Mouse (Mus musculus): ENCODE data around the gene Calr.
A peak's percentile ranks its signal among the peaks of the same experiment; 100 is the strongest.
"Not testable (repeated sequence)": the region's sequence is repeated elsewhere in the genome, so short reads cannot be mapped to it uniquely, and the experiment has no call there.

Calr gene

DNA sequence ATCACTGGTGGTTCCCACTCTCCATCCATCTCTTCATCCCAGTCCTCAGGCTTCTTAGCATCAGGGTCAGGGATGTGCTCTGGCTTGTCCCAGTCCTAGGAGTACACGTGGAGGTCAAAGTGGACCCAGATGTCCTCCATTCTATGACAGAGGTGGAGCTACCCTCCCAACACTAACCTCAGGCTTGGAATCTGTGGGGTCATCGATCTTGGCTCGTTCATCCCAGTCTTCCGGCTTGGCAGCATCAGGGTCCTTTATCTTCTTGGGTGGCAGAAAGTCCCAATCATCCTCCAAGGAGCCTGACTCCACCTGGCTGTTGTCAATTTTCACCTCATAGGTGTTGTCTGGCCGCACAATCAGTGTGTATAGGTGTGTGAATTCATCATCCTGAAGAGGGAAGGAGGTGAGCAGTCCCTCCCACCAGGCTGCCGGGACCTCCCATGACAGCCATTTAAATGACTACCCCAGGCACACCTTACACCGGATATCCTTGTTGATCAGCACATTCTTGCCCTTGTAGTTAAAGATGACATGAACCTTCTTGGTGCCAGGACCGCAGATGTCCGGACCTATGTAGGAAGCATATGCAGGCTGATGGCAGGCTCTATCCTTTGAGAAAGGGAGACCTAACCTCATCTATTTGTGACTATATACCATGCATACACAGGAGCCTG, 2.2 kb downstream of the Calr start:
- no peak for DNase-seq (ENCODE audit: low read depth, low spot score)

DNA sequence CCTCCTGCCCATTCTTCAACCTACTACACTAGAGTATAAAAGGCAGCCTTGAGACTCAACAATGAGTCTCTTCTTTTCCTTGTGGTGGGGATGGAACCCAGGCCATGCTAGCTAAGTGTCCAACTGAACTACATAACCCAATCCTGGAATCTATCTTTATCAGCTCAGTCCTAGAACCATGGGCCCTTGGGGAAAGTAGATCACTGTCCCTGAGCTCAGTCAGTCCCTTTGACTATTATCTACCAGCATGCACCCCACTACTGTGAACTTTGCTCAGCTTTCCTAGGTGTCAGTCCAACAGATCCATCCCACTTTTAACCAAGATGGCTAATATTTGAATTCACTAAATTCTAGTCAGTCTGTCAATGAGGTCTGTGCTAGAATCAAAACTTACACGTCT, 5.2 kb downstream of the Calr start:
- DNase-seq (ENCODE audit: low read depth, low spot score) = no peak

DNA sequence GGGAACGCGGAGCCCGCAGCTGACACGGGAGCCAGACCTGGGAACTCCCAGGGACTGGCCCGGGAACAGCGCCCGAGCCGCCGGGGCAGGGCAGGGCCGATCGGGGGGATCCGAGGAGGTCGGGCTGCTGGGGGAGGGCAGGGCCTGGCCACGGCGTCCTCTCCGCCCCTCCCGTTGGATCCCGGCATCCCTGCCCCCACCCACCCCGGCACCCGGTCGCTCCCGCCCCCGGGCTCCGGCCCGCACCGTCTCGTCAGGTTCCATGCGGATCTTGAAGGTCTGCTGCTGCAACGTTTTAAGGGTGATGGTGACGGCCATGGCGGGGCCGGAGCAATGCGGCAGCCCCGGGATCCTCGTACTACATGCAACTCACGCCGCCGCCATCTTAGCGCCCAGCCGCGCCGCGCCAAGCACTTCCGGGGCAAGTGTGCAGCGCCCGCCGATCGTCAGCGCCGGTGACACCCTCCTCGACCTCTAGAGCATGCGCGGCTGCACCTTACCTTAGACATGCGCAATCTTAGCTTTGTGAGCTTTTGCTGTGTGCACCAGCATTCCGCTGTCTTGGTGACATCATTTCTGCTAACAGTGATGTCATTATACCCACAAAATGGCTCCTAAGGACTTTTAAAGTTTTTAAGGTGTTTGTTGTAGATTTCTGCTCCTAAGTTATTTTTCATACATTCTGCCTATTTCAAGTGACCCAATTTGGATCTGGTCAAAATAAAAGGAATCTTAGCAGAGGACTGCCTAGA, 6.3 kb downstream of the Calr start, which contains the start of gene Rad23a:
Gene Rad23a, minus strand, starts transcription at position 418 of the 752 bp plus-strand sequence.
- peak; percentile 89 for DNase-seq (ENCODE audit: low read depth, low spot score)

DNA sequence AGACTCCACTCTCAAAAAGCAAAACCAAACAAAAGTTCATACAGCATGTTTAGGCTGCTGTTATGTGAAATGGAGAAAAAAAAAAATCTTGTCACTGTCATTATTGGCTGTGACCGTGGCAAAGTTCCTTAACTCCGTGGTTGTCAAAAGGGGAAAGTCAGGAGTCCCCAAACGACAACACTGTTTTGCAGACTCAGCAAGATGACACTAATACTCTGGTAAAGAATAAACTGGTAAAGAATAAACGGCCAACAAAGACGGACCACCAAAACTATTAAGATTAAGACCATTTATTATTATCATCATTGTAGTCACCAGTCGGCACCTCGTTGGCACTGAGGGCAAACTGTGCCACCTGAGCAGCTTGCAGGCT, 6.9 kb downstream of the Calr start:
- DNase-seq (ENCODE audit: low read depth, low spot score) = no peak

DNA sequence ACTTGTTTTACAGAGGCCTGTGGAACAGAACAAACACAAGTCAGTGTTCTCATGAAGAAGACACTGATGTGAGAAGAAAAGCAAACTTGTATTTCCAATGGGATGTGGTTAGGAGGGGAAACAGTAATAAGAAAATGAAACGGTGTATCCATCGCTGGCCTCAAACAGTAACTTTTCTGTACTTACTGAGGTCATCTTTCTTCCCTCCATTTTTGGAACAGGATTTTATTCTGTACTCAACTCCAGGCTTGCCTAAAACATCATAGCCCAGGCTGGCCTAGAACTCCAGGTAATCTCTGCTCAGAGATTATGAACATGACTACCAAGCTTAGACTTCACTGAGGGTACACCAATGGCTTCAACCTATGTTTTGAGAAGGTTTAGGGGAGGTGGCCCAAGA, 7.3 kb downstream of the Calr start:
- DNase-seq (ENCODE audit: low read depth, low spot score) = no peak

DNA sequence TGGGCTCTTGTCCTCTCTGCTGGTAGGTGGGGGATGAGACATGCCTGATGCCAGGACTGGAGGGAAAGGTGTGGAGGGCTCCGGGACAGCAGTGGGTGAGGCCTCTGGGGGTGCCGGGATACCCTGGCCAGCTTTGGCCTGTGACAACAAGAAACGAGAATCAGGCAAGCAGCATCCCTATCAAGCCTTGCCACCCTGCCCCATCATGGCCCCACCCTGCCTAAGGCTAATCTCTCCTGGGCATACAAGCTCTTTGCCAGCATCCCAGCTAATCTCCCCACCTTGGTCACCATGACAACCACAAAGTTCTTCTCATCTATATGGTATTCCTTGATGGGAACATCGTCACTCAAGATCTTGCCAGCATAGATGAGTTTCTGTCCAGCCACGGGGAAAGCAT, 8.2 kb downstream of the Calr start:
- DNase-seq (ENCODE audit: low read depth, low spot score) = no peak

DNA sequence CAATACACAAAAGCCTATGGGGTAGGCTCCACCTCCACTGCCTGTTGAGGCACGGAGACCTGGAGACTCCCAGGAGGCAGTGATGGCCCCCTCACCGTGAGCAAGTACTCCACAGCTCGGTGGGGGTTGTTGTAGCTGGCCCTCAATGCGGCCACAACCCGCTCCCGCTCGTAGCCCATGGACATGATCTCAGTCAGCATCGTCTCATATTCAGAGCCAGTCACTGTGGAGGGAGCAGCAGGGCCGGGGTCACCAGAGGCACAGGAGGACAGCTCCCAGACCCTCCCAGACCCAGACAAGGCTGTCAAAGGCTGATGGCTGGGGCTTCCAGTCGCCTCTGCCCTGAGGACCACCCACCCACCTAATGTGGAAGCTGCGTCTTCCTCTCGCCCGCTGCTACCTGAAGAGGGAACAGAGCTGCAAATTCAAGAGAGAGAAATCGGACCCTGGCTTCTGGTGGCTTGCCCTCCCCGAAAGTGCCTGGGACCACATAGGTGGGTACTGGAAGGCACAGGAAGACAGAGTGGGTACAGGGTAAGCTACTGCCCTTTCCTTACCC, 8.7 kb downstream of the Calr start:
- no peak for DNase-seq (ENCODE audit: low read depth, low spot score)

DNA sequence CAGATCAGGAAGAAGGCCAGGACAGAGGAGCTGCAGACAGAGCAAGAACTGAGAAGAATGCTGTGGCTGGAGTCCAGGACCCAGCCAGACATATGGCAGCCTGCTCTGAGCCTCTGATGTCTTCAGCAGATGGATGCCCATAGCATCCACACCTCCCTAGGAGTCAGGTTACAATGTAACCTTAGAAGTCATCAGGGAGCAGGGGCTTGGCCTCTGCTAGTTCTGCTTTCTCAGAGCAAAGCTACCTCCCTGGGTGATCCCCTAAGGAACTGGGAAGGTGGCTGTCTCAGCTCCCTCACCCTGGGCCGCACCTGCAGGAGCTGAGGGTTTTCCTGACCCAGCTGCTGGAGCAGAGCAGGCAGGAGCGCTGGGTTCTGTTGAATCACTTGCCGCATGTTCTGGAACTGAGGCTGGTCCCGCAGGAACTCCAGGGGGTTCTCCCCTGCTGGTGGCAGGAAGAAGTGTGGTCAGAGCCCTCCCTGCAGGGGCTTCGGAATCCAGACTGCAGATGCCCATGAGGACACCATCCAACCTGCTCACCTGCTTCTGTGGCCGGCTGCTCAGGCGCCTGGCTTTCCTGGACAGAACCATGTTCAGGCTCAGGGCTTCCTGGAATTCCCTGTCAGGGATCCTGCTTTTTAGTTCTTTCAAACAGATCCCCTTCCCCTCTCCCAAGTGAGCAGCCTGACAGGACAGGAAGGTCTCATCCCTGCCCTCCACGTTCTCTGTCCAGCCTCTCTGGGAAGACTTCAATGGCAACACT, 9.4 kb downstream of the Calr start:
- no peak for DNase-seq (ENCODE audit: low read depth, low spot score)

DNA sequence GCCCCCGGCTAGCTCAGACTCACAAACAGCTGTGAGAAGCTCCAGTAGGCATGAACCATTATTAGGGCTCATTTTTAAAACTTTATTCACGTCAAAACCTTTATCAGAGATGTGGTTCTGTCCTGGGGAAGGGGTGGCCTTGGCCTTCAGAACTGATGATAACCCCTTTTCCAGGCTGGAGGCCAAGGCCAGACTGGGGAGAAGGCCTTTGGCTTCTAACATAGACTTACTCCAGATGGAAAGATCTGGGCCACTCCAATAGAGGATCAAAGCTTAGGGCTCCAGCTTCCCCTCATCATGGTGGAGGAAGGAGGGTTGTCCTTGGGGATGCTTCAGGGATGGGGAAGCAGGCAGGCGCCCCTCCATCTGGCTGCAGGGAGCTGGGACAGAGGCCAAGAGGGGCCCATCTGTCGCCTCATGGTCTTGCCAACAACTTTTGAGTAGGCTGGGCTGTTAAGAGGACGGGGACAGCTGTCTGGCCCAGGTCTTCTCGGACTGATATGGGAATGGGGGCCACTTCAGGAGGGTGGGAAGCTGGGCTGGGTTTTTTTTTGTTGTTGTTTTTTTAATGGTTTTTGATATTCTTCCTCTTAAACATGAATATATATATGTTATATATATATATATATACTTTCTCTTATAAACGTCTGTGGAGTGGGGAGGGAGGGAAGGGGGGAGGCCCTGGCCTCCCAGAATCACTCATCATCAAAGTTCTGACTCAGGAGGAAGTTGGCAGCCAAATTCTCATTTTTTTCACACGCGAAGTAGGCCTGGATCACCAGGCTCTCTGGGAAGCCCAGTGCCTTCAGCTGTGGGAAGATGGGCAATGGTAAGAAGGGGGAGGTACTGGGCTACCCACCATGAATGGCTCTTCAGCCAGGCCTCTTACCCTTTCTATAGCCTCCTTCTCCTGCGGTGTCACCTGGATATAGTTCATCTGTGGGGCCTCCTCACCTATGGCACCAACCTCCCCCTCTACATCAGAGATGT, 11.6 kb downstream of the Calr start:
- DNase-seq (ENCODE audit: low read depth, low spot score) = no peak

DNA sequence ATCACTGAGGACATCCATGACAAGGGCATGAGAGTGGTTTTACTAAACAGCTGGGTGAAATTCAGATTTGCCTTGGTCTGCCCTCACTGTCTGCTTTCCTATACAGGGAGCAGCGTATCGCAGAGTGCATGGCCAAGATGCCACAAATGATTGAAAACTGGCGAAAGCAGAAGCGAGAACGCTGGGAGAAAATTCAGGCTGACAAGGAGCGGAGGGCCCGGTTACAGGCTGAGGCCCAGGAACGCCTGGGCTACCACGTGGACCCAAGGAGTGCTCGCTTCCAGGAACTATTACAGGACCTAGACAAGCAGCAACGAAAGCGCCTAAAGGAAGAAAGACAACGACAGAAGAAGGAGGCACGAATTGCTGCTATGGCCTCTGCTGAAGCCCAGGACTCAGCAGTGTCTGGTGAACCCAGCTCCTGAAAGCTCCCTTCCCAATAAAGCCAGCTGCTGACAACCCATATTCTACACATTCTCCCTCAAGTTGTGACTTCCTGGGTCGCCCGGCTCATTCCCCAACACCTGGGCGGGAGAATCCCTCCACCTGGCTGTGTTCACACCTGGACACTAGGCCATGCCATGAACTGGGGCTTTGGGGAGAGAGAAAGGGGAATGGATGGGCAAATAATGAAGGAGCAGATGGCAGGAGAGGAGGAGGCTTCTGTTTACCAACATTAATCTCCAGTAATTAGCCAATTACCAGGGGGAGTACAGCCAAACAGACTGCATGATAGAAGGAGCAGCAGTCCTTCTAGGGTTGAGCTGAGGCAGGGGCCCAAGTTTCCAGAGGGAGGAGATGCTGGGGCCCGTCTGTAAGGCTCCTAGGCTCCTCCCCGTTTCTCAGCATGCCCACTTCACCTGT, 12.5 kb downstream of the Calr start:
- DNase-seq (ENCODE audit: low read depth, low spot score) = no peak

DNA sequence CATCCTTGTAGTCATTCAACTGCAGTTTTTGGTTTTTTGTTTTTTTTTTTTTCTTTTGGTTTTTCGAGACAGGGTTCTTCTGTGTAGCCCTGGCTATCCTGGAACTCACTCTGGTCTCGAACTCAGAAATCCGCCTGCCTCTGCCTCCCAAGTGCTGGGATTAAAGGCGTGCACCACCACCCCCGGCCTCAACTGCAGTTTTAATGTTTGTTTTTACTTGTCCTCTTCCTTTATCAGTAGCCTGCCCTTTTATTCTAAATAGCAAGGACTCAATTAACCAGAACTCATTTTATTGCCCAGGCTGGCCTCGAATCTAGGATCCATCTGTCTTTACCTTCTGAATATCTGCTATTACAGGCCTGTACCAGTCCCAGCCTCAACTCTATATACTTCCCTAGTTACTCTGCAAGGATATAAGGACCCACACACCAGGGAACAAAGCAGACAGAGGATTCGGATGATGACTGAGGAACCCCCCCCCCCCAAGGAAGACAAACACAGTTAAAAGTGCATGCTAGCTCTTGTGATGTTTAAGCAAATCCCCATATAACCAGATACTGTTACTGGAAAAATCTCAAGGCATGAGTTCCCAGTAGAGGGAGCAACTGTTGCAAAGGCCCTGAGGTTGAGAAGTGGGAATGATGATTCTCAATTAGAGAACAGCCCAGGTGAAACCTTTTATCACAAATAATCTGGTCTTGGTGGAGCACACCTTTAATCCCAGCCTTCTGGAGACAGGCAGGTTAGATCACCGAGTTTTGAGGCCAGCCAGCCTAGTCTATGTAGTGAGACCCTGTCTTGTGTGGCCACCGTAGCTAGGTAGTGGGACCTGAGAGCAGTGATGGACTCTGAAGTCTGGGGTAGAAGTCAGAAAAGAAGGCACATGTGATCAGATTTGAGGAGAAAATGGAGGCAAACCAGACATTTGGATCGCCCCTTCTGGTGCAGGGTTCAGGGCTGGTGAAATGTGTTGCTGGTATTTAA, 13.7 kb downstream of the Calr start:
- DNase-seq (ENCODE audit: low read depth, low spot score) = no peak

DNA sequence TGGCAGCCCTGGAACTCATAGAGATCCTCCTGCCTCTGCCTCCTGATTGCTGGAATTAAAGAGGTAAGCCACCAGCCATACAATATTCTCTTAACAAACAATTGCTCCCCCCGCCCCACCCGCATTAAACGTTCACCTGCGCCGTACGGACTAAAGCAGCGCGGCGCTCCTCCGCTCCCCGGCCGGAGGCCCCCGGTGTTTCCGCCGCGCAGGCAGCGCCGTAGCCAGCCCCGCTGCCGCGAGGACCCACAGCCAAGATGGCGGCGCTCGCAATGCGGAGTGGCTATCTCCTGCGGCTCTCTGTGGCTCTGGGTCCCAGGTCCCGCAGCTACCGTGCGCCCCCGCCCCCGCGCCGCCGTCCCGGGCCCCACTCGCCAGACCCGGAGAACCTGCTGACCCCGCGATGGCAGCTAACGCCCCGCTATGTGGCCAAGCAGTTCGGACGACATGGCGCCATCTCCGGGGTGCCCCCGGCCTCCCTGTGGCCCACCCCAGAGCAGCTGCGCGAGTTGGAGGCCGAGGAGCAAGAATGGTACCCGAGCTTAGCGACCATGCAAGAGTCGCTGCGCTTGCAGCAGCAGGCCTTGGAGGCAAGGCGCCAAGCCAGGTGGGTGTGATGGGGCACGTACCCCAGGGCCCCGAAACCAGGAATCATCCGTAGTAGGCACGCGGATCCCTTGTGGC, 14.6 kb downstream of the Calr start:
- peak; percentile 62 for DNase-seq (ENCODE audit: low read depth, low spot score)

DNA sequence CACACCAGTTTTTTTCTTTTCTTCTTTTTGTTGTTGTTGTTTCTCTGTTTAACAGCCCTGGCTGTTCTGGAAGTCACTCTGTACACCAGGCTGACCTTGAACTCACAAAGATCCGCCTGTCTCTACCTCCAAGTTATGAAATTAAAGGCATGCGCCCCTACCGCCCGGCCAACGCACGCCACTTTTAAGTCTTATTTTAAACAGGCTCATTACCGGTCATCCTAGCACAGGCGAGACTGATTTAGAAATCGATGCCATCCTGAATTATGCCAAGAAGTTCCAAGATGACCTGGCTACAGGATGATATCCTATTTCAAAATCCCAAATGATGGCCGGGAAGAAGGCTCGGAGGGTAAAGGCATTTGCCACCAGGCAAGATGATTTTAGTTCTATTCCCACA, 15.2 kb downstream of the Calr start, which contains the start of gene Gadd45gip1:
Gene Gadd45gip1, plus strand, starts transcription at position 33 of the 400 bp plus-strand sequence.
- DNase-seq (ENCODE audit: low read depth, low spot score) = peak; percentile 77

DNA sequence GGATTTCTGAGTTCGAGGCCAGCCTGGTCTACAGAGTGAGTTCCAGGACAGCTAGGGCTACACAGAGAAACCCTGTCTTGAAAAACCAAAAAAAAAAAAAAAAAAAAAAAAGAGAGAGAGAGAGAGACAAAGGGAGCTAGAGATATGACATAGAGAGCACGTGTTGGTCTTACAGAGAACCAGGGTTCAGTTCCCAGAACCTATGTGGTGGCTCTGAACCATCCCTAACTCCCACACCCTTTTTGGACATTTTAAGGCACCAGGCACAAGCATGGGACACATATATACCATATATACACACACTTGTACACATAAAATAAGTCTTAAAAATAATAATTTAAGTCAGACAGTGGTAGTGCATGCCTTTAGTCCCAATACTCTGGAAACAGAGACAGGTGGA, 20.2 kb downstream of the Calr start:
- not testable (repeated sequence) for DNase-seq (ENCODE audit: low read depth, low spot score)

DNA sequence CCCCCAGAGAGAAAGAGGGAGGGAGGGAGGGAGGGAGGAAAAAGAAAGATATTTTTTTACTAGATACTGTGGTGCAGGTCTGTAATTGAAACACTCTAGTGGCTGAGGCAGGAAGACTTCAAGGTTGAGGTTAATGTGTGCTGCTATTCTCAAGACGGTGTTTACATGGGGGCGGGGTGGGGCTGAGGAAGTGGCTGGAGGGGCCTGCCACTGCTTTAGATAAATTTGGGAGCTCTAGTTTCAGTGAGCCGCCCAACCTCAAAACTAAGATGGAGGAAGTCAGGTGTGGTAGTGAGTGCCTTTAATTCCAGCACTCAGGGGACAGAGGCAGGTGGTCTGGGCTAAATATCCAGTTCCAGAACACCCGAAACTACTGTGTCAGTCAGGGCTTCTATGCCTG, 21.1 kb downstream of the Calr start:
- no peak for DNase-seq (ENCODE audit: low read depth, low spot score)

DNA sequence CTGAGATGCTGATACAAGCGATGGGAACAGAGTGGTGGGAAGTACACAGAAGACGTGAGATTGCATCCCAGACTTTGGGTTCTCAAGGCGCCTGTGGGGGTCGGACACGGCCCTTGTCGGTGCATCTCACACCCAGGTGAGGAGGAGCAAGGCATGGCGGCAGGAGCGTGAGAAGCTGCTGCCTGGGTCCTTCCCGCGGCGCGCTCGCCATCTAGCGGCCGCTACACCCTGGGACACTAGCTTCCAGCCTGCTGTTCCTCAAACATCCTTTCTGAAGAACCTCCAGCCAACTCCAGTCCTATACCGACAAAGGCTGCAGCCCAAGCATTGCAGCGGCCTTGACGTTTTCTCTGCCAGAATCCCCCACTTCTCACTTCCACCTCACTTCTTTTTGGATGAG, 23.1 kb downstream of the Calr start:
- DNase-seq (ENCODE audit: low read depth, low spot score) = no peak

DNA sequence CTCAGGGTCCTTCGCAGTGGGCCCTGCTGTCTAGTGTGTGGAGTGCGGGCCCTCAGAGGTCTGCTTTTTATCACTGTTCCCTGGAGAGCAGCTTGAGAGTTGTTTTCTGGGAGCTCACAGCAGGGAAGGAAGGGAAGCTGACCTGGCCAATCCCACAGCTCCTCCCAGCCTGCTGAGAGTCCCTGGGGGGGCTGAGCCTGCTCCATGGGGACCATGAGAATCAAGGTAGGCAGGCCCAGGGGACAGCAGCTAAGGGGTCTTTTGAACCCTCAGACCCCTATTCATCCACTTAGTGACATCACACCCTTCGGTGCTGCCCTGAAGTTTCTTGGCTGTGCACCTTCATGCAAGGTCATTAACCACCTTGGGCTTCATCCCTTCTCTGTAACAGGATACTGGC, 24.0 kb downstream of the Calr start, which contains the start of gene Dand5:
Gene Dand5, minus strand, starts transcription at position 101 of the 400 bp plus-strand sequence.
- DNase-seq (ENCODE audit: low read depth, low spot score) = no peak

DNA sequence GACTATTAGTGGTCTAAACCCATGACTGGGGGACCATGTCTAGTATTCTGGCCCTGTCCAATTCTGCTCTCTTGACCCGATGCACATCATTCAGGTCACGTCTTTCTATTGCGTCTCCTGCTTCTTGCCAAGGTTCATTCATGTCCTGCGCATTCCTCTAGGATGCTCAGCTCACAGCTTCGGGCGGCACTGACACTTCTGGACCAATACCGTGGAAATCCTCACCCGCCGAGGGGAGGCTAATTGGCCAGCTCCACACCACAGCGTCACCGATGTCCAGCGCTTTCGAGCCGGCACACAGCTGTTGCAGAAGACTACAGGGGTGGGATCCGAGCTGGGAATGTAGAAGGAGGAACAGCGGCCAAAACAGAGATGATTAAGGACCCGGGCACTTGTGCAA, 30.6 kb downstream of the Calr start:
- no peak for DNase-seq (ENCODE audit: low read depth, low spot score)
